In genomic region chr1:36854198-36854765, GRCm38 (mm10) we compare ENCODE assay signal across 24 mouse cellular contexts.
DNase-seq lines count a peak whose midpoint lies in the region; ATAC-seq and TF ChIP-seq lines count a peak whose summit lies in the region.
"Had no signal": no experiment of that assay in that cellular context is flagged by ENCODE, and none has a peak within 500 bp of the region (broad histone marks: within the 10 kb centered on the region; RNA-seq: fewer than 3 reads in every experiment).

No protein-coding gene starts in this region.

- intact Hi-C loops in heart, postnatal 10 days (cut with DNase I) = no loop called here

- peaks cover 9% of the 10 kb centered on the region for H3K4me1 ChIP-seq in kidney, embryonic 16.5 days (ENCODE audit: insufficient read depth, low read length)
- H3K4me1 ChIP-seq in liver, embryonic 13.5 days (replicated peaks) = no peaks in the 10 kb centered on the region
- H3K4me1 ChIP-seq in liver, postnatal 0 days (ENCODE audit: insufficient read depth) = no peaks in the 10 kb centered on the region
- H3K4me1 ChIP-seq: embryonic facial prominence, embryonic 15.5 days had no signal

- H3K9me3 ChIP-seq in kidney, embryonic 16.5 days (ENCODE audit: low read length) = no peaks in the 10 kb centered on the region
- H3K9me3 ChIP-seq in liver, embryonic 13.5 days (replicated peaks) = no peaks in the 10 kb centered on the region
- H3K9me3 ChIP-seq in liver, postnatal 0 days (ENCODE audit: low read length) = no peaks in the 10 kb centered on the region
- H3K9me3 ChIP-seq: embryonic facial prominence, embryonic 15.5 days; forebrain, embryonic 10.5 days; heart, embryonic 15.5 days had no signal

- 0 out of 2 replicates have a peak, but pooled peaks have one; percentile 57 for ATAC-seq in kidney, embryonic 16.5 days (ENCODE audit: low FRiP score, low TSS enrichment)
- 0 out of 2 replicates have a peak, but pooled peaks have one; percentile 26 for ATAC-seq in liver, embryonic 13.5 days (ENCODE audit: low read depth)
- no peak for ATAC-seq in liver, postnatal 0 days
- ATAC-seq: CD4-positive, CD25-positive, alpha-beta regulatory T cell, adult 4 months; forebrain, embryonic 14.5 days; hindbrain, embryonic 16.5 days; Patski had no signal

- no peak overlapping the region for H3K27ac ChIP-seq in kidney, embryonic 16.5 days (ENCODE audit: low read length)
- H3K27ac ChIP-seq in liver, embryonic 13.5 days = no peak overlapping the region
- no peak overlapping the region for H3K27ac ChIP-seq in liver, postnatal 0 days (ENCODE audit: low read depth)
- H3K27ac ChIP-seq: embryonic facial prominence, embryonic 15.5 days; forebrain, embryonic 10.5 days; heart, adult 2 months; heart, embryonic 15.5 days had no signal

- no peak overlapping the region for H3K4me2 ChIP-seq in kidney, embryonic 16.5 days (replicated peaks; ENCODE audit: low read depth, low read length)
- no peak overlapping the region for H3K4me2 ChIP-seq in liver, embryonic 13.5 days
- H3K4me2 ChIP-seq in liver, postnatal 0 days (ENCODE audit: low read depth, low read length) = no peak overlapping the region
- H3K4me2 ChIP-seq: embryonic facial prominence, embryonic 15.5 days; heart, embryonic 11.5 days; heart, embryonic 15.5 days had no signal

- H3K9ac ChIP-seq in kidney, embryonic 16.5 days (replicated peaks; ENCODE audit: low read length) = no peak overlapping the region
- H3K9ac ChIP-seq in liver, embryonic 13.5 days = no peak overlapping the region
- H3K9ac ChIP-seq in liver, postnatal 0 days (replicated peaks) = no peak overlapping the region
- H3K9ac ChIP-seq: embryonic facial prominence, embryonic 15.5 days; heart, embryonic 15.5 days had no signal

- 42% methylated on average over 10 of the region's 10 CpGs for WGBS in kidney, embryonic 16.5 days
- WGBS in liver, embryonic 13.5 days (ENCODE audit: insufficient replicate concordance) = 90% methylated on average over 10 of the region's 10 CpGs
- WGBS in liver, postnatal 0 days (ENCODE audit: insufficient replicate concordance) = 91% methylated on average over 10 of the region's 10 CpGs

- peak; percentile 72 for DNase-seq in heart, adult 11 months
- no peak for DNase-seq in heart, postnatal 10 days
- DNase-seq in kidney, adult 9 months = no peak
- no peak for DNase-seq in liver, embryonic 13.5 days
- no peak for DNase-seq in liver, postnatal 0 days
- DNase-seq in R1 (ENCODE audit: low read depth, low spot score) = peak; percentile 74
- no peak for DNase-seq in adipocyte (ENCODE audit: low spot score)
- DNase-seq: adrenal gland, postnatal 10 days; B cell, adult 2 months; cerebellum, adult 11 months; cerebellum, adult 8-10 months; cerebellum, postnatal 14 days; embryo, embryonic 11 days; heart, adult 2 months had no signal

- H3K4me3 ChIP-seq in kidney, embryonic 16.5 days (ENCODE audit: low read length) = no peak overlapping the region
- no peak overlapping the region for H3K4me3 ChIP-seq in liver, embryonic 13.5 days (replicated peaks)
- no peak overlapping the region for H3K4me3 ChIP-seq in liver, postnatal 0 days (ENCODE audit: low read depth, low read length)
- H3K4me3 ChIP-seq: embryonic facial prominence, embryonic 15.5 days; erythroblast, embryonic 14.5 days; forebrain, embryonic 10.5 days; heart, adult 2 months; heart, embryonic 15.5 days had no signal

- no peak for TF ChIP-seq CTCF in liver, postnatal 0 days (IDR thresholded peaks at IDR 0.05; ENCODE audit: low read depth)

- no peaks in the 10 kb centered on the region for H3K27me3 ChIP-seq in kidney, embryonic 16.5 days (ENCODE audit: insufficient read depth, low read length)
- no peaks in the 10 kb centered on the region for H3K27me3 ChIP-seq in liver, embryonic 13.5 days
- H3K27me3 ChIP-seq in liver, postnatal 0 days (ENCODE audit: insufficient read depth, low read length) = no peaks in the 10 kb centered on the region
- H3K27me3 ChIP-seq: embryonic facial prominence, embryonic 15.5 days; heart, embryonic 15.5 days; Patski had no signal

- H3K36me3 ChIP-seq in kidney, embryonic 16.5 days (ENCODE audit: insufficient read depth, low read length) = no peaks in the 10 kb centered on the region; the same call in 1 of the 2 replicates
- peaks cover 37% of the 10 kb centered on the region for H3K36me3 ChIP-seq in liver, embryonic 13.5 days
- peaks cover 28% of the 10 kb centered on the region for H3K36me3 ChIP-seq in liver, postnatal 0 days (replicated peaks; ENCODE audit: insufficient read depth, low read length)

- TF ChIP-seq EP300 in liver, postnatal 0 days (IDR thresholded peaks at IDR 0.05; ENCODE audit: low read depth) = no peak

Comparison
In these comparisons a context has a peak if more than half of its experiments do, and no peak if none do; other contexts are left out.
1. DNase-seq: peak in heart, adult 11 months (single experiment) and R1 (single experiment); none in heart, postnatal 10 days (0 of 2), kidney, adult 9 months (single experiment), liver, embryonic 13.5 days (single experiment), liver, postnatal 0 days (single experiment) and adipocyte (single experiment).